Mouse (Mus musculus) myocyte (in vitro differentiated cells): ENCODE results near the gene Kank2. TPM values are rescaled to one million over a fixed set of nuclear protein-coding genes. Genes with fewer than 3 reads are reported as not detected.
A peak's percentile ranks its signal among the peaks of the same experiment; 100 is the strongest.

ENCODE experiments used
- H3K27me3 ChIP-seq: one replicate; pipeline ENCODE4 v1.6.1; 2011; ENCODE audit not compliant: control insufficient read depth, insufficient read depth, insufficient read length
- H3K36me3 ChIP-seq: one replicate; pipeline ENCODE4 v1.6.1; 2011; ENCODE audit not compliant: control insufficient read depth, insufficient read depth
- H3K4me2 ChIP-seq: one replicate; pipeline ENCODE4 v1.6.1; 2011; ENCODE audit warnings: low read depth, control low read depth
- H3K4me3 ChIP-seq: one replicate; pipeline ENCODE4 v1.5.1; 2011; ENCODE audit warnings: mild to moderate bottlenecking, control low read depth, moderate library complexity
- H3K79me2 ChIP-seq: one replicate; pipeline ENCODE4 v1.6.1; 2011; ENCODE audit not compliant: control insufficient read depth, insufficient read depth
- H3ac ChIP-seq: one replicate; pipeline ENCODE4 v1.6.1; 2011; ENCODE audit not compliant: control insufficient read depth, insufficient read length
- CEBPB ChIP-seq: IDR thresholded peaks from 2 replicates; pipeline ENCODE4 v1.6.1; 2011; ENCODE audit warnings: mild to moderate bottlenecking, moderate library complexity; ENCODE audit not compliant: poor library complexity, insufficient read depth, severe bottlenecking
- E2F4 ChIP-seq: IDR thresholded peaks from one replicate; pipeline ENCODE4 v1.6.1; 2011; ENCODE audit warnings: mild to moderate bottlenecking, control low read depth, moderate library complexity; ENCODE audit not compliant: insufficient read depth
- MAX ChIP-seq: IDR thresholded peaks from one replicate; pipeline ENCODE4 v1.6.1; 2011; ENCODE audit warnings: low read depth, mild to moderate bottlenecking, control low read depth
- MYOD1 ChIP-seq, 3 experiments: IDR thresholded peaks; one replicate each; pipeline ENCODE4 v1.6.1; 2011; ENCODE audit warnings: control low read depth in 2 of 3, low read depth in 2 of 3, mild to moderate bottlenecking in 2 of 3, moderate library complexity in 1 of 3; ENCODE audit not compliant: insufficient read length in 2 of 3, control insufficient read depth in 1 of 3
- MYOG ChIP-seq, 3 experiments: IDR thresholded peaks; one replicate each; pipeline ENCODE4 v1.6.1; 2011; ENCODE audit warnings: control low read depth in 2 of 3, low read depth in 2 of 3, mild to moderate bottlenecking in 2 of 3; ENCODE audit not compliant: insufficient read length in 2 of 3, control insufficient read depth in 1 of 3, insufficient read depth in 1 of 3
- POLR2A ChIP-seq: IDR thresholded peaks from one replicate; pipeline ENCODE4 v1.6.1; 2011; ENCODE audit warnings: low read depth, mild to moderate bottlenecking, control low read depth, moderate library complexity; ENCODE audit not compliant: insufficient read length
- POLR2AphosphoS2 ChIP-seq: IDR thresholded peaks from one replicate; pipeline ENCODE4 v1.6.1; 2011; ENCODE audit warnings: low read depth, control low read depth; ENCODE audit not compliant: insufficient read length
- REST ChIP-seq: IDR thresholded peaks from one replicate; pipeline ENCODE4 v1.6.1; 2011; ENCODE audit warnings: mild to moderate bottlenecking, control low read depth, moderate library complexity; ENCODE audit not compliant: insufficient read depth, insufficient read length
- SRF ChIP-seq: IDR thresholded peaks from one replicate; pipeline ENCODE4 v1.6.1; 2011; ENCODE audit warnings: low read depth; ENCODE audit not compliant: control insufficient read depth, insufficient read length
- TCF12 ChIP-seq: IDR thresholded peaks from one replicate; pipeline ENCODE4 v1.6.1; 2011; ENCODE audit warnings: mild to moderate bottlenecking, control low read depth; ENCODE audit not compliant: poor library complexity, insufficient read depth, severe bottlenecking
- TCF3 ChIP-seq: IDR thresholded peaks from one replicate; pipeline ENCODE4 v1.6.1; 2011; ENCODE audit warnings: low read depth, control low read depth; ENCODE audit not compliant: insufficient read length
- USF1 ChIP-seq: IDR thresholded peaks from one replicate; pipeline ENCODE4 v1.6.1; 2011; ENCODE audit warnings: low read depth, mild to moderate bottlenecking, control low read depth, moderate library complexity
- polyA plus RNA-seq: library from polyadenylated mRNA; unstranded; fragments of >200 nt; fragmentation: generic; extraction: Trizol; gene quantifications from one replicate; pipeline ENCODE4 v1.2.1, GENCODE M21; 2012; ENCODE audit warnings: missing spikeins

Kank2 gene
- polyA plus RNA-seq, 1 experiment: 49.4 TPM

GRCm38 (mm10) chr9:21806976-21807375, 8.4 kb upstream of the Kank2 start:
- H3K36me3 ChIP-seq: no peaks in the 10 kb centered on the region
- H3K4me2 ChIP-seq: no peak overlapping the region
- no peak overlapping the region for H3K4me3 ChIP-seq
- no peaks in the 10 kb centered on the region for H3K27me3 ChIP-seq
- TF ChIP-seq CEBPB: no peak
- TF ChIP-seq E2F4: no peak
- TF ChIP-seq MYOG (IDR thresholded peaks at IDR 0.05; ENCODE audit: control insufficient read depth in 1 of 3, insufficient read depth in 1 of 3, insufficient read length in 2 of 3, low read depth in 2 of 3): no peak
- no peak for TF ChIP-seq POLR2AphosphoS2
- no peak for TF ChIP-seq MYOD1 (IDR thresholded peaks at IDR 0.05; ENCODE audit: control insufficient read depth in 1 of 3, insufficient read length in 2 of 3, low read depth in 2 of 3)
- TF ChIP-seq MAX: no peak
- TF ChIP-seq REST: no peak
- no peak overlapping the region for H3ac ChIP-seq
- peaks cover 8% of the 10 kb centered on the region for H3K79me2 ChIP-seq

- no peak overlapping the region for H3ac ChIP-seq
- no peaks in the 10 kb centered on the region for H3K36me3 ChIP-seq
- TF ChIP-seq TCF12 (no peak), USF1 (no peak), TCF3 (no peak), MAX (no peak), CEBPB (no peak), MYOD1 (IDR thresholded peaks at IDR 0.05; ENCODE audit: control insufficient read depth in 1 of 3, insufficient read length in 2 of 3, low read depth in 2 of 3) (no peak), SRF (no peak), E2F4 (no peak), MYOG (IDR thresholded peaks at IDR 0.05; ENCODE audit: control insufficient read depth in 1 of 3, insufficient read depth in 1 of 3, insufficient read length in 2 of 3, low read depth in 2 of 3) (no peak), POLR2A (no peak), REST (no peak), POLR2AphosphoS2 (no peak)
- no peak overlapping the region for H3K4me2 ChIP-seq
- no peaks in the 10 kb centered on the region for H3K27me3 ChIP-seq
- no peak overlapping the region for H3K4me3 ChIP-seq
- peaks cover 8% of the 10 kb centered on the region for H3K79me2 ChIP-seq
These were observed 7.8 kb upstream of the Kank2 start for GRCm38 (mm10) chr9:21806363-21806762.

GRCm38 (mm10) chr9:21803986-21804644, 5.6 kb upstream of the Kank2 start:
- Histone ChIP-seq H3K27me3 (no peaks in the 10 kb centered on the region), H3K4me3 (peak overlapping the region; percentile 6), H3ac (no peak overlapping the region), H3K36me3 (no peaks in the 10 kb centered on the region), H3K4me2 (peak overlapping the region; percentile 73), H3K79me2 (peaks cover 8% of the 10 kb centered on the region)
- TF ChIP-seq MYOD1 (IDR thresholded peaks at IDR 0.05; ENCODE audit: control insufficient read depth in 1 of 3, insufficient read length in 2 of 3, low read depth in 2 of 3) (peak in 1 of 3 experiments; percentile 22), POLR2AphosphoS2 (peak; percentile 76), POLR2A (peak; percentile 68), TCF12 (no peak), MYOG (IDR thresholded peaks at IDR 0.05; ENCODE audit: control insufficient read depth in 1 of 3, insufficient read depth in 1 of 3, insufficient read length in 2 of 3, low read depth in 2 of 3) (peak in 1 of 3 experiments; percentile 14), CEBPB (no peak)

GRCm38 (mm10) chr9:21801591-21801990, 3.0 kb upstream of the Kank2 start:
- no peak overlapping the region for H3K4me2 ChIP-seq
- no peaks in the 10 kb centered on the region for H3K27me3 ChIP-seq
- no peaks in the 10 kb centered on the region for H3K36me3 ChIP-seq
- no peak for TF ChIP-seq MYOG (IDR thresholded peaks at IDR 0.05; ENCODE audit: control insufficient read depth in 1 of 3, insufficient read depth in 1 of 3, insufficient read length in 2 of 3, low read depth in 2 of 3)
- no peak for TF ChIP-seq TCF3
- no peak for TF ChIP-seq CEBPB
- TF ChIP-seq SRF: no peak
- H3K79me2 ChIP-seq: peaks cover 19% of the 10 kb centered on the region
- H3K4me3 ChIP-seq: no peak overlapping the region
- H3ac ChIP-seq: no peak overlapping the region

- H3K36me3 ChIP-seq: no peaks in the 10 kb centered on the region
- H3K4me3 ChIP-seq: no peak overlapping the region
- peaks cover 24% of the 10 kb centered on the region for H3K79me2 ChIP-seq
- TF ChIP-seq TCF12 (no peak), MAX (no peak), CEBPB (no peak), MYOG (IDR thresholded peaks at IDR 0.05; ENCODE audit: control insufficient read depth in 1 of 3, insufficient read depth in 1 of 3, insufficient read length in 2 of 3, low read depth in 2 of 3) (no peak)
- no peak overlapping the region for H3ac ChIP-seq
- H3K4me2 ChIP-seq: no peak overlapping the region
- H3K27me3 ChIP-seq: no peaks in the 10 kb centered on the region
These were observed 2.6 kb upstream of the Kank2 start for GRCm38 (mm10) chr9:21801121-21801520.
